Mouse (Mus musculus): Measurements from ENCODE around the gene Cdh3. TPM values are rescaled to one million over a fixed set of nuclear protein-coding genes. Genes with fewer than 3 reads are reported as not detected.

The Cdh3 gene
- polyA plus RNA-seq, 1 experiment = 30.5 TPM

GRCm38 (mm10) chr8:106527241-106528036 lies 16.7 kb downstream of the Cdh3 start:
- no peak for DNase-seq (ENCODE audit: low read depth)

GRCm38 (mm10) chr8:106528596-106529249 lies 18.0 kb downstream of the Cdh3 start:
- peak; percentile 95 for DNase-seq (ENCODE audit: low read depth)

GRCm38 (mm10) chr8:106529885-106530482 lies 19.3 kb downstream of the Cdh3 start:
- peak; percentile 97 for DNase-seq (ENCODE audit: low read depth)

- DNase-seq (ENCODE audit: low read depth) = no peak
Observed at GRCm38 (mm10) chr8:106530566-106530965, 19.9 kb downstream of the Cdh3 start.

GRCm38 (mm10) chr8:106533709-106534108 lies 23.0 kb downstream of the Cdh3 start:
- no peak for DNase-seq (ENCODE audit: low read depth)

GRCm38 (mm10) chr8:106534449-106534848 lies 23.8 kb downstream of the Cdh3 start:
- DNase-seq (ENCODE audit: low read depth) = no peak

- no peak for DNase-seq (ENCODE audit: low read depth)
Observed at GRCm38 (mm10) chr8:106535448-106535847, 24.8 kb downstream of the Cdh3 start.

- DNase-seq (ENCODE audit: low read depth) = no peak
Observed at GRCm38 (mm10) chr8:106539193-106539592, 28.5 kb downstream of the Cdh3 start.

GRCm38 (mm10) chr8:106541002-106541401 lies 30.3 kb downstream of the Cdh3 start:
- DNase-seq (ENCODE audit: low read depth) = no peak

GRCm38 (mm10) chr8:106543043-106543442 lies 32.4 kb downstream of the Cdh3 start:
- DNase-seq (ENCODE audit: low read depth) = no peak

- no peak for DNase-seq (ENCODE audit: low read depth)
Observed at GRCm38 (mm10) chr8:106545149-106545548, 34.5 kb downstream of the Cdh3 start.

- DNase-seq (ENCODE audit: low read depth) = no peak
Observed at GRCm38 (mm10) chr8:106546746-106547145, 36.1 kb downstream of the Cdh3 start.

GRCm38 (mm10) chr8:106548366-106548936 lies 37.8 kb downstream of the Cdh3 start:
- no peak for DNase-seq (ENCODE audit: low read depth)

GRCm38 (mm10) chr8:106550906-106551305 lies 40.2 kb downstream of the Cdh3 start:
- DNase-seq (ENCODE audit: low read depth) = no peak

GRCm38 (mm10) chr8:106554011-106554410 lies 43.3 kb downstream of the Cdh3 start:
- no peak for DNase-seq (ENCODE audit: low read depth)

- DNase-seq (ENCODE audit: low read depth) = no peak
Observed at GRCm38 (mm10) chr8:106556068-106556645, 45.5 kb downstream of the Cdh3 start.

GRCm38 (mm10) chr8:106559844-106560243 lies 49.2 kb downstream of the Cdh3 start:
- no peak for DNase-seq (ENCODE audit: low read depth)

GRCm38 (mm10) chr8:106561097-106561865 lies 50.6 kb downstream of the Cdh3 start:
- peak; percentile 49 for DNase-seq (ENCODE audit: low read depth)

- DNase-seq (ENCODE audit: low read depth) = peak; percentile 75
Observed at GRCm38 (mm10) chr8:106563691-106564182, 53.0 kb downstream of the Cdh3 start.

- no peak for DNase-seq (ENCODE audit: low read depth)
Observed at GRCm38 (mm10) chr8:106569006-106569405, 58.3 kb downstream of the Cdh3 start.

- DNase-seq (ENCODE audit: low read depth) = no peak
Observed at GRCm38 (mm10) chr8:106570386-106570785, 59.7 kb downstream of the Cdh3 start.

Data from gonadal fat pad, adult 2 months (tissue).